Mouse (Mus musculus): ENCODE data around the gene 4930563M21Rik.

- TF ChIP-seq USF1 (IDR thresholded peaks at IDR 0.05; ENCODE audit: low read depth) (no peak), POLR2A (IDR thresholded peaks at IDR 0.05; ENCODE audit: insufficient read length, low read depth) (no peak)
These were observed 43.4 kb upstream of the 4930563M21Rik start for GRCm38 (mm10) chr9:56053796-56054195.

Measured in myocyte (in vitro differentiated cells).